Mouse (Mus musculus) thymus, postnatal 25 days (tissue): ENCODE results near the gene Socs7.
"Not testable (repeated sequence)": the region's sequence is repeated elsewhere in the genome, so short reads cannot be mapped to it uniquely, and the experiment has no call there.

Source experiments
- DNase-seq: peaks from one replicate; pipeline ENCODE4 v3.0.0; 2022

Socs7 gene

DNA sequence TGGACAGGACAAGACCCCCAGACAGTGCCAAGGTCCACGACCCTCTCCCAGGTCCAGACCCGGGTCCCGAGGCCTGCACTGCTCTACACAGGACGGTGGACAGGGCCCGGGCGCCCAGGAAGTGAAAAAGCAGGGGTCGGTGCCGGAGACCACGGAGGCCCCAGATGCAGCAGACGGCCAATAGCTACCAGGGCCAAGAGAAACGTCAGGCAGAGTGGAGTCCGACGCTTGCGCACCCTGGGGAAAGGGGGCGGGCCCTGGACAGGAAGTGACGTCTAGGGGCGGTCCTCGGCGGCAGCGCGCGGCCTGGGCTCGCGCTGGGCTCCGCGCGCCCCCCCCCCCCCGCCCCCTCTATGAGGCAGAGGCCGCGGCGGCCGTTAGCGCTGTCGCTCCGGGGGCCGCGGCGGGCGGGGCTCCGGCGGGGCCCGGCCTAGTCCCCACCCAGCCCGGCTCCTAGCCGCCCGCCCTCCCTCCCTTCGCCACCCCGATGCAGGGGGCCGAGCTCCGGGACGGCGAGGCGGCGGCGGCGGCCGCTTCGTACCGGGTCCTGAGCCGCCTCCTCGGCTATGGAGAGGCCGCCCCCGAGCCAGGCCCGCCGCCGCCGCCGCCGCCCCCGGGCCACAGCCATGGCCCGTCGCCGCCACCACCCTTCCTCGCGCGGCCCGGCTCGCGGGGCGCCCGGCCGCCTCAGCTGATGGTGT, at the start of gene Socs7:
Gene Socs7, plus strand, starts transcription at position 604 of the 701 bp plus-strand sequence.
- DNase-seq: peak; percentile 95

- not testable (repeated sequence) for DNase-seq
Measured at GRCm38 (mm10) chr11:97312871-97313270, 49.5 kb upstream of the Socs7 start.

GRCm38 (mm10) chr11:97314110-97314509, 48.2 kb upstream of the Socs7 start:
- DNase-seq: no peak

DNA sequence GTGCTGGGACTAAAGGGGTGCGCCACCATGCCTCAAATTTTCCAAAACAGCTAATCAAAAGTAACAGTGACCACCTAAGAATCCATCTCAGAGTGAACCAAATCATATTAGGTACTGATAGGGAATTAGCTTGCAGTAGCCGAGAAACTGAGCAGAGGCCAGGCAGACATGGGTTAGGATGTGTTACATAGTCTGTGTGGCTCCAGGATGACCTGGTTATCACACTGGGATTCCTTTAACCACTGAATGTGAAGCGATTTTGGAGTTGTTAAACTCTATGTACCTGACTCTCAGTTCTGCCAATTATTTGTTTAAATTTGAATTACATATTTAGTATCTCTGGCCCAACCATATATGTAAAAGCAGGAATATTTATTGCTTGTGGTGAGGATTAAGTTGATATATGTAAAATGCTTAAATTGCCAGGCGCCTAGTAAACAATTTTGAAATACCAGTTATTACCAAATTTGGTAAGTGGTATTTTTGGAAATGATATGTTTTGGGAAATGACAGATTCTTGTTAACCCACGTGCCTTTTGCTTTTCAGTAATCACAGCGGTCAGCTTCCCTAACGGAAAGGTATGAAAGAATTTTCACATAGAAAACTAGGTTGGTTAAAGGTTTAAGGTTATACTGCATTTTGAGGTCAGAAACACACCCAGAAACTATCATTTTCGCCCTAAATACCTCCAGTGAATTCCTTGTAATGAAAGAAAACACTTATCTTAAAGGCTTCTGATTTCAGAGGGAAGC, 47.4 kb upstream of the Socs7 start:
- no peak for DNase-seq

GRCm38 (mm10) chr11:97315504-97316503, 46.5 kb upstream of the Socs7 start, which contains the start of gene Mrpl45:
Gene Mrpl45, plus strand, starts transcription at chr11:97315716.
- DNase-seq: peak; percentile 99

GRCm38 (mm10) chr11:97321197-97321596, 41.2 kb upstream of the Socs7 start:
- DNase-seq: no peak

DNA sequence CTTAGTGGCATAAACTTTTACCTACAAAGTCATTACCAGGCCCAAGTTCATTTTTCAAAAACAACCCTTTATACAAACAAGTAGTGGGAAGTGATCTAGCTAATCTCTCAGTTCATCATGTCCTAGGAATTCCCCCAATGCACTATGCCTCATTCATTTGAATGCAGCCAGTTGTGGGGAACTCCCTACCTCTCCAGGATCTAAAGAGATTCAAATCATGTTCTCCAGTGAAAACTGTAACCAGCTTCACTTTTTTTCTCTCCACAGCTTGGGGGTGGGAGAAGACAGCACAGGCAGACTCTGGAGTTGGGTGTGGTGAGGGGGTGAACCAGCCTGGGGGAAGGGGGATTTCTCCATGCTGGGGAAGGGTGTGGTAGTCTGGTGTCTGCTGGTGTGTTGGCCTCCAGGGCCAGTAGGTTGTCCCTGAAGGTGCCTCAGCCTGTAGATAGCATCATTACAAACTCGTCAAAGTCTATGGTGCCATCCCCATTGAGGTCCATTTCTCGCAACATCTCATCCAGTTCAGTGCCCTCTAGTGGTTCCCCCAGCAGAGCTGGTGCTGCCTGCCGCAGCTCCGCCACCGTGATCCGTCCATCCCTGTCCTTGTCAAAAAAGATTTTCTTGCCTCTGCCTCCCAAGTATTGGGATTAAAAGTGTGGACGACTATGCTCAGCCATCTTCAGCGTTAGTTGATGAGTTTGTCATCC, 40.3 kb upstream of the Socs7 start:
- not testable (repeated sequence) for DNase-seq

DNA sequence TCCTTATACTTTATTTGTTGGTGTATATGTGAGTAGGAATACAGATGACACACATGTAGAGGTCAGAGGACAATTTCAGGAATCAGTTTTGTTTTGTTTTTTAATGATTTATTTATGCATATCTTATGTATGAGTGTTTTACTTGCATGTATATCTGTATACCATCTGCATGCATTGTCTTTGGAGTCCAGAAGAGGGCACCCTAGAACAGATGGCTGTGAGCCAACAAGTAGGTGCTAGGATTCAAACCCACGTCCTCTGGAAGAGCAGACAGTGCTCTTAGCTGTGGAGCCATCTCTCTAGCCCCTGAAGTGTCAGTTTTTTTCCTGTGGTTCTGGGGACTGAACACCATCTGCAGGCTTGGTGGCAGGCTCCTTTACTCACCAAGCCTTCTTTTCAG, 37.1 kb upstream of the Socs7 start:
- no peak for DNase-seq

DNA sequence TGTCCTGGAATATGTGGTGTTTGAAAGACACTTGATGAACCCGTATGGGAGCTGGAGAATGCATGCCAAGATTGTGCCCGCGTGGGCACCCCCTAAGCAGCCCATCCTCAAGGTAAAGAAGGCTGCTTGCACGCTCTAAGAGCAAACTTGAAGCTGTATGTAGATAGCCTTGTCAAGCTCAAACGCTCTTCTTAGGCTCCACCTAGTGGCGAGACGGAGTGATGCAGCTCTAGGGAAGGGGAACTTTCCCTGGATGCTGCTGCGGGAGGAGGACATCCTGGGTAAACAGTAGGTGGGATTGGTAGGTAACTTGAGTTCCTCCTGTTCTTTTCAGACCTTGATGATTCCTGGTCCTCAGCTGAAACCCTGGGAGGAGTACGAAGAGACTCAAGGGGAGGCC, 34.2 kb upstream of the Socs7 start:
- peak; percentile 45 for DNase-seq

DNA sequence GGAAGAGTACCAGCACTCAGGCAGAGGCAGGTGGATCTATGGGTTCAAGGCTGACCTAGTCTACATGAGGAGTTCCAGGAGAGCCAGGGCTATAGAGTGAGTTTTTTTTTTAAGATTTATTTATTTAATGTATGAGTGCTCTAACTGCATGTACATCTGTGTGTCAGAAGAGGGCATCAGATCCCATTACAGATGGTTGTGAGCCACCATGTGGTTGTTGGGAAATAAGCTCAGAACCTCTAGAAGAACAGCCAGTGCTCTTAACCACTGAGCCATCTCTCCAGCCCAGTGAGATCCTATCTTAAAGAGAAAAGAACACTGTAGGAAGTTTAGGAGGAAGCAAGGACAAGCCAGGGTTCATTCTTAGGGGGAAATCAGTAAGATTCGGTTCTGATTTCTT, 32.0 kb upstream of the Socs7 start:
- no peak for DNase-seq

GRCm38 (mm10) chr11:97331231-97332190, 30.8 kb upstream of the Socs7 start:
- no peak for DNase-seq

GRCm38 (mm10) chr11:97333044-97333443, 29.3 kb upstream of the Socs7 start:
- DNase-seq: no peak

- DNase-seq: no peak
Measured at GRCm38 (mm10) chr11:97333896-97334295, 28.5 kb upstream of the Socs7 start.

- no peak for DNase-seq
Measured at GRCm38 (mm10) chr11:97334400-97334799, 28.0 kb upstream of the Socs7 start.

DNA sequence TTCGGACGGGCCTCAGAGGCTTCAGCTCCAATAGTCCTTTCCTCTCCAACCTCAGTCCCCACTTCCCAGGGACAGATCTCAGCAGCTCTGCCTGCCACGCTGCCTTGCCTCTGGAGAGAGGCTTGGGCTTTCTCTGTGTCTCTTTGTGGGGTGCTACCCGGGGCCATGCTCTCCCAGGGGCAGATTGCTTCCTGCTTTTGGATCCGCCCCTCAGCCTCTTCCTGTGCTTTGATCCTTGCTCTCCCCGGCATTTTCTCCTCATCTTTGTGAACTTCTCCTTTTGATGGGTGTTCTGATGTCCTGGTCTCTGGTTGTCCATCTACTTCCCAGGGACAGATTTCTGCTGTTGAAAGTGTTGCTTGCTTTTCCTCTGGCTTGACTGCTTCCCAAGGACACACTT, 26.1 kb upstream of the Socs7 start:
- no peak for DNase-seq

DNA sequence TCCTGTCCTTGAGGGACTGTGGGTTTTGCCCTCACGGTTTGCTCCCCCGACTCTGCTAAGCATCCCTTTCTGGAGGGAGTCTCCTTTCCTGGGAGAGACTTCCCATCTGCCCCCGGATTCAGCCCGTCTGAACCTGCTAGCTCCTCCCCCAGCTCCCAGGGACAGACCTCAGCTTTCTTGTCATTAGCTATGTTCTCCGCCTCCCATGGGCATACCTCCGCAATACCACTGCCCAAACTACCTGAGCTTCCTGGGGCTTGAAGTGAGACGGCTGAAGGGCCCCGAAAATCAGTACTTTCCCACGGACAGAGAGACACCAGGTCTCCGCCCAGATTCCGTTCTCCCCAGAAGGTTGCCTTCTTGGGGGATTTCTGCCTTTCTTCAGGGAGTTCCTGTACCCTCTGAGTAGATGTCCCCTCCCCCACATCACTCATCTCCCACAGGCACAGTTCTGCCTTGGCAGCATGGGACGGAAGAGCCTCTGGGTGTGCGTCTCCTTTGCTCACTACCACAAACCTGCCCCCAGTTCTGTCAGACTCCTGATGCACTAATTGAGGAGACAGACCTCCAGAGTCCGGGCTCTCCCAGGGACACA, 25.5 kb upstream of the Socs7 start:
- DNase-seq: no peak

- DNase-seq: no peak
Measured at GRCm38 (mm10) chr11:97337363-97337762, 25.0 kb upstream of the Socs7 start.

- no peak for DNase-seq
Measured at GRCm38 (mm10) chr11:97338302-97338976, 23.9 kb upstream of the Socs7 start.

DNA sequence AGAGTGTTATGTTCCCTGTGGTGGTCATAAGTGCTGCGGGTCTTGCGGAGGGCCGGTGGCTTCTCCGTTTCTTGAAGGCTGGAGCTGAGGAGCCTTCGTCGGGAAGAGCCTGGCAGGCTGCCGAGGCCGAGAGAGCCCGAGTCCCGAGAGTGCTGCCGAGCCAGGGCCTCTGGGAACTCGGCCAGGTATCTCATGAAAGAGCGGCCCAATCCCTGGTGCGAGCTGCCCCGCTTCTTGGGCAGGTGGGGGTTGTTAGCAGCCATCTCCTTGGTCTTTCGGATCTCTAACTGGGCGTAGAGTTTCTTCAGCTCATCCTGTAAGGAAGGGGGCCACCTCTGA, 23.4 kb upstream of the Socs7 start:
- DNase-seq: no peak

- DNase-seq: peak; percentile 45
Measured at GRCm38 (mm10) chr11:97343175-97343574, 19.2 kb upstream of the Socs7 start.
